Mouse (Mus musculus) embryonic facial prominence, embryonic 11.5 days (tissue): ENCODE results near the gene Mpst. TPM values are rescaled to one million over a fixed set of nuclear protein-coding genes. Genes with fewer than 3 reads are reported as not detected.

Experiments used
- ATAC-seq: fragments of 200-750 bp; cut with Nextera tagmentation; replicated peaks from 2 replicates; pipeline ENCODE4 v1.8.0; 2017; ENCODE audit warnings: low read depth; ENCODE audit not compliant: insufficient number of reproducible peaks, low FRiP score, low TSS enrichment
- DNase-seq: peaks from one replicate; pipeline ENCODE4 v3.0.0-alpha.2; 2015; ENCODE audit warnings: low spot score
- H3K27ac ChIP-seq: fragments of 300-500 bp; sonication (generic); replicated peaks from 2 replicates; pipeline ENCODE4 v1.5.1; 2014; ENCODE audit warnings: mild to moderate bottlenecking, low read depth, low read length, control low read depth
- H3K27me3 ChIP-seq: fragments of 300-500 bp; sonication (generic); 2 replicates; pipeline ENCODE4 v1.6.1; 2014; ENCODE audit warnings: mild to moderate bottlenecking, low read length, moderate library complexity, mixed read lengths; ENCODE audit not compliant: control insufficient read depth, insufficient read depth
- H3K36me3 ChIP-seq: fragments of 300-500 bp; sonication (generic); replicated peaks from 2 replicates; pipeline ENCODE4 v1.6.1; 2014; ENCODE audit warnings: low read depth, mild to moderate bottlenecking, low read length, moderate library complexity, mixed read lengths; ENCODE audit not compliant: control insufficient read depth, insufficient read depth
- H3K4me1 ChIP-seq: fragments of 300-500 bp; sonication (generic); 2 replicates; pipeline ENCODE4 v1.6.1; 2014; ENCODE audit warnings: low read length, mixed read lengths; ENCODE audit not compliant: control insufficient read depth, insufficient read depth
- H3K4me2 ChIP-seq: fragments of 300-500 bp; sonication (generic); 2 replicates; pipeline ENCODE4 v1.6.1; 2014; ENCODE audit warnings: low read depth, mild to moderate bottlenecking, control low read depth, low read length, moderate library complexity
- H3K4me3 ChIP-seq: fragments of 300-500 bp; sonication (generic); 2 replicates; pipeline ENCODE4 v1.5.1; 2014; ENCODE audit warnings: low read depth, low read length, control low read depth
- H3K9ac ChIP-seq: fragments of 300-500 bp; sonication (generic); replicated peaks from 2 replicates; pipeline ENCODE4 v1.6.1; 2014; ENCODE audit warnings: mild to moderate bottlenecking, control low read depth, low read length
- H3K9me3 ChIP-seq: fragments of 300-500 bp; sonication (generic); replicated peaks from 2 replicates; pipeline ENCODE4 v1.6.1; 2016; ENCODE audit warnings: mild to moderate bottlenecking, low read length, inconsistent platforms, mixed read lengths; ENCODE audit not compliant: control insufficient read depth
- WGBS: fragments of 180-500 bp; shearing (Covaris S2); extraction: QIAGEN DNeasy Blood & Tissue Kit; methylation state at CpG from one replicate; pipeline ENCODE4 v1.1.7; 2014; 5-methylcytosine and 5-hydroxymethylcytosine counted together
- polyA plus RNA-seq: library from polyadenylated mRNA; unstranded; fragments of >200 nt; fragmentation: Nextera tagmentation; extraction: Ambion mirVana; gene quantifications from 2 replicates; pipeline ENCODE4 v1.2.1, GENCODE M21; 2014

The Mpst gene
- polyA plus RNA-seq, 1 experiment from 2014 or later, result 2.3 TPM

DNA sequence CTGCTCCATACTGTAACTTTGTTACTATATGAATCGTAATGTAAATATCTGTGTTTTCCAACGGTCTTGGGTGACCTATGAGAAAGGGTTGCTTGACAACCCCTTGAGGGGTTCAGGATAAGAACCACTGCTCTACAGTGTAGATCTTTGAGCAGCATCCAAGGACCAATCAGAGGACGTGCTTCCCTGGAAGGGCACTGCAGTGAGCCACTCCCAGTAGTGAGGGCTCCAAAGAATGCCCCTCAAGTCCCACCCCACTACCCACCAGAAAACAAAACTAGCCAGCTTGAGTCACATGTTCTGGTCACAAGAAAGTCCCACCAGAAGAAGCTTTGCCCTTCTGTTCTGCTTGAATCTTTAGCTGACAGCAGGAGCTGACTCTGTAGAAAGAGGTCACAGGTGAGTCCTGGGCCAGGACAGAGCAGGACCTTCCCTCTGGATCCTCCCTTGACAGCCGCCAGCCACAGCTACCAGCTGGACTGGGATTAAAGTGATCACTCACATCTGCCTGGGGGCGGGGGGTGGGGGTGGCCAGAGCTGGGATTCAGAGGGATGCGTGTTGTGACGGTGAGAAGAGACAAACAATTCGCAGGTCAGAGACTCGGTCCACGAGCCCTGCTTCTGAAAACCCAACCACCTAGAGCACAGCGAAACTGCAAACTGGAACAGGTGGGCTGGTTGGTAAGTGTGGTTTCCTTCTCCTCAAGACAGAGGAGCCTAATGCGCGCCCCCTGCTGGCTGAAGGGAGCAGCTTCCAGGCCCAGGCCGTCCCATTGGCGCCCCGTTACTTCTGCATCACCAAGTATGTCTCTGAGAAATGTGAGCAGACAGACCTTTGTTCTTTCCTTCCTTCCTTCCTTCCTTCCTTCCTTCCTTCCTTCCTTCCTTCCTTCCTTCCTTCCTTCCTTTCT is 16.1 kb downstream of the Mpst start:
- 15% methylated on average over 16 of the region's 16 CpGs for WGBS
- Histone ChIP-seq H3K36me3 (no peaks in the 10 kb centered on the region), H3K9me3 (no peaks in the 10 kb centered on the region), H3K4me3 (no peak overlapping the region), H3K9ac (no peak overlapping the region), H3K4me2 (no peak overlapping the region), H3K4me1 (no peaks in the 10 kb centered on the region), H3K27me3 (no peaks in the 10 kb centered on the region), H3K27ac (no peak overlapping the region)
- DNase-seq (peak; percentile 88), ATAC-seq (no peak)

GRCm38 (mm10) chr15:78424507-78424906 is 18.3 kb downstream of the Mpst start:
- no peak for ATAC-seq
- Histone ChIP-seq H3K27ac (no peak overlapping the region), H3K27me3 (no peaks in the 10 kb centered on the region), H3K4me3 (no peak overlapping the region), H3K9ac (no peak overlapping the region), H3K36me3 (no peaks in the 10 kb centered on the region), H3K4me2 (no peak overlapping the region), H3K9me3 (no peaks in the 10 kb centered on the region), H3K4me1 (0 out of 2 replicates have a peak, but pooled peaks cover 3% of the 10 kb centered on the region)
- 17% methylated on average over 11 of the region's 11 CpGs for WGBS
- DNase-seq, result no peak

- H3K9me3 ChIP-seq, result no peaks in the 10 kb centered on the region
- no peak overlapping the region for H3K4me2 ChIP-seq
- ATAC-seq (no peak), DNase-seq (no peak)
- no peak overlapping the region for H3K9ac ChIP-seq
- H3K36me3 ChIP-seq, result no peaks in the 10 kb centered on the region
- 0 out of 2 replicates have a peak, but pooled peaks cover 3% of the 10 kb centered on the region for H3K4me1 ChIP-seq
- WGBS, result 54% methylated on average over 4 of the region's 4 CpGs
- H3K4me3 ChIP-seq, result no peak overlapping the region
- no peak overlapping the region for H3K27ac ChIP-seq
- no peaks in the 10 kb centered on the region for H3K27me3 ChIP-seq
These were observed 19.0 kb downstream of the Mpst start for GRCm38 (mm10) chr15:78425230-78425629.

DNA sequence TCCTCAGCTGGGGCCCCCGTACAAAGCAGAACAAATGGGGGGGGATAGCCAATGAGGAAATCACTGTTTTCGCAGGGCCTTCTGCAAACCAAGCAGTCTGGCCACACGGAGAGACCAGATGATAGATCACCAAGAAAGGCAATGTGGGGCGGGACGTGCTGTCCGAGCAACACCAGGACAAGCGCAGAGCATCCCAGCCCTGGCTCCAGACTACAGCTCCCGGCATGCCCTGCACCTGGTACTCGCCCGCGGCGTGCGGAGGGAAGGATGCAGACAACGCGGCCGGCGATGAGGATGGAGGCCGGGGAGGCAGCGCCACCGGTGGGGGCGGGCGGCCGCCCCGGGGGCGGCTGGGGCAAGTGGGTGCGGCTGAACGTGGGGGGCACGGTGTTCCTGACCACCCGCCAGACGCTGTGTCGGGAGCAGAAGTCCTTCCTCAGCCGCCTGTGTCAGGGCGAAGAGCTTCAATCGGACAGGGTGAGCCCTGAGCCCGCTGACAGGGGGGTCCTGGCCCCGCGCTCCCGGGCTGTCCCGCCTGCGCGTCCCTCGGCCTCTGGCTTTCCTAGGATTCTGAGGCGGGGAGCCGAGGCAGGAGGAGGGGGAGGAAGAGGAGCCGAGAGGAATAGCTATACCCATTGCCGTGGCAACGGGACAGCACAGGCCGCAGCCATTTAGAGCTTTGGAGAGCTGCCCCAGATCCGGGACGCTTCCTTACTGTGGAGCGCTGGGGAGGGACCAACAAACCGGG is 22.3 kb downstream of the Mpst start, which contains the start of gene Kctd17:
Gene Kctd17 (plus strand): TSS at position 174 of the 748 bp plus-strand sequence.
- 0 out of 2 replicates have a peak, but pooled peaks cover 3% of the 10 kb centered on the region for H3K4me1 ChIP-seq
- peak; percentile 80 for ATAC-seq
- H3K27me3 ChIP-seq, result no peaks in the 10 kb centered on the region
- peak; percentile 83 for DNase-seq
- H3K9me3 ChIP-seq, result no peaks in the 10 kb centered on the region
- 2% methylated on average over 48 of the region's 52 CpGs for WGBS
- peak within 1 kb of the TSS; percentile 59 for H3K4me2 ChIP-seq
- H3K36me3 ChIP-seq, result no peaks in the 10 kb centered on the region; the same call in 1 of the 2 replicates
- H3K4me3 ChIP-seq, result peak within 1 kb of the TSS; percentile 75
- no peak within 1 kb of the TSS for H3K27ac ChIP-seq
- peak within 1 kb of the TSS; percentile 89 for H3K9ac ChIP-seq

DNA sequence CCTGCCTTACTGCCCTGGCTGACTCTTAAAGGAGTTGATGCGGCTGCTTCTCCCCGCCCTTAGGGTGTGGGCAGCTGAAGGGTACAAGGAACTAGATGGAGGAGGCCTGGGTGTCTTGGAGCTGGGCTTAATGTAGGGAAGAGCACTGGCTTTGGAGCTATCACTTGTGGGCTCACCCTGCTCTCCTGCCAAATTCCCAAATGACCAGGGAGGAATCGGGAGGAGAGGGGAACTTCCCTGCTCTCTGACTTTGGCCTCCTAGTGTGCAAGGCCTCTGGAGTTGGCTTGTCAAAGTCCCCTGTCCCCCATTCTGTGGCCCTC is 22.9 kb downstream of the Mpst start:
- WGBS, result 4% methylated on average over 3 of the region's 3 CpGs
- H3K27ac ChIP-seq, result no peak overlapping the region

GRCm38 (mm10) chr15:78429871-78430622 is 23.8 kb downstream of the Mpst start:
- DNase-seq (no peak), ATAC-seq (no peak)
- no peaks in the 10 kb centered on the region for H3K27me3 ChIP-seq
- H3K27ac ChIP-seq, result no peak overlapping the region
- H3K9ac ChIP-seq, result peak overlapping the region; percentile 89; the same call in 1 of the 2 replicates
- H3K36me3 ChIP-seq, result no peaks in the 10 kb centered on the region; the same call in 1 of the 2 replicates
- H3K4me2 ChIP-seq, result peak overlapping the region; percentile 59; the same call in 1 of the 2 replicates
- H3K4me1 ChIP-seq, result peaks cover 6% of the 10 kb centered on the region; the same call in 1 of the 2 replicates
- no peaks in the 10 kb centered on the region for H3K9me3 ChIP-seq
- WGBS, result 65% methylated on average over 13 of the region's 13 CpGs
- H3K4me3 ChIP-seq, result no peak overlapping the region

More for the DNA sequence above, 22.9 kb downstream of the Mpst start:
- Histone ChIP-seq H3K4me2 (peak overlapping the region; percentile 59), H3K36me3 (no peaks in the 10 kb centered on the region; the same call in 1 of the 2 replicates), H3K27me3 (no peaks in the 10 kb centered on the region), H3K9me3 (no peaks in the 10 kb centered on the region), H3K4me3 (peak overlapping the region; percentile 75), H3K9ac (peak overlapping the region; percentile 89), H3K4me1 (0 out of 2 replicates have a peak, but pooled peaks cover 3% of the 10 kb centered on the region)
- no peak; the same call in 1 of the 2 replicates for ATAC-seq
- no peak for DNase-seq

DNA sequence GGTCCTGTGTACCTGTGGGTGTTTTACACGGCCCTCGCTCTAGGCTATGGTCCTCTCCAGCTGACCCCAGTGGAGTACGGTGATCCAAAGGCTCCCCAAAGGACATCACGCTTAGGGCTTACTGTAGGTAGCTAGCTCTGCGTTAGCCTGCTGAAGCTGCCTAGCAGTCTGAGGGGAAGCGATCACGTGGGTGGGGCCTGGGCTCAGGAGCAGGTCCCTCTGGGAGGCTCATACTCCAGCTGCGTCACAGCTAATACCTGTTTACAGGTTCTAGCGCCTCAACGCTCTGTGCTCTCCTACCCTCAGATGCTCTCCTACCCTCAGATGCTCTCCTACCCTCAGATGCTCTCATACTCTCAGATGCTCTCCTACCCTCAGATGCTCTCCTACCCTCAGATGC is 24.7 kb downstream of the Mpst start:
- 84% methylated on average over 10 of the region's 10 CpGs for WGBS
- no peak overlapping the region for H3K9ac ChIP-seq
- DNase-seq, result no peak
- H3K9me3 ChIP-seq, result no peaks in the 10 kb centered on the region
- ATAC-seq, result no peak
- no peak overlapping the region for H3K4me2 ChIP-seq
- no peaks in the 10 kb centered on the region; the same call in 1 of the 2 replicates for H3K36me3 ChIP-seq
- H3K4me1 ChIP-seq, result peaks cover 6% of the 10 kb centered on the region; the same call in 1 of the 2 replicates
- no peak overlapping the region for H3K4me3 ChIP-seq
- no peak overlapping the region for H3K27ac ChIP-seq
- no peaks in the 10 kb centered on the region for H3K27me3 ChIP-seq
